Mouse (Mus musculus): ENCODE measurements around the gene Aldh4a1. TPM values are rescaled to one million over a fixed set of nuclear protein-coding genes. Genes with fewer than 3 reads are reported as not detected.

Aldh4a1 gene
- polyA plus RNA-seq, 1 experiment from 2014 or later: 25.3 TPM

DNA sequence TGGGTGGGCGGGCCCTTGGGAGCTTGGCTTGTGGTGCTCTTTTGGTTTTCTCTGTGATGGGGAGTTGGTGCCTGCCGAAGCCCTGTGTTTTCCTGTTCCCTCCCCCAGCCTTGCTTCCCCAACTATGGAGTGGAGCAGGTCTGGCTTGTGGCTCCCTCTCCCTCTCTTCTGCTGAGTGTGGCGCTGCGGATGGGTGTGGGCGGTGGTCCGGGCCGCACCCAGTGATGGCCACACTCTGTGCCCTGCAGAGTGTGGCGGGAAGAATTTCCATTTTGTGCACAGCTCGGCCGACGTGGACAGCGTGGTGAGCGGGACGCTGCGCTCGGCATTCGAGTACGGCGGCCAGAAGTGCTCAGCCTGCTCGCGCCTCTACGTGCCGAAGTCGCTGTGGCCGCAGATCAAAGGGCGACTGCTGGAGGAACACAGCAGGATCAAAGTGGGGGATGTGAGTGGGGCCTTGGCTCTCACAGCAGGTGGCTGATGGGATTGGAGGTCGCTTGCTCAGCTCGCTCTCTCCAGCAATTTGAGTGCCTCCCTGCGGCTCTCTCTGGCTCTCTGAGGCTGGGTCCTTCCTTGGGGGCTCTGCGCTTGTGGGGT is 19.3 kb downstream of the Aldh4a1 start:
- no peak for ATAC-seq (ENCODE audit: insufficient number of reproducible peaks, insufficient read depth, low FRiP score, low TSS enrichment, low read depth)
- H3K4me2 ChIP-seq: peak overlapping the region; percentile 54
- H3K27me3 ChIP-seq: peaks cover 41% of the 10 kb centered on the region
- no peak overlapping the region for H3K27ac ChIP-seq
- H3K9me3 ChIP-seq: no peaks in the 10 kb centered on the region
- H3K4me1 ChIP-seq (replicated peaks): peaks cover 31% of the 10 kb centered on the region
- WGBS: 2% methylated on average over 30 of the region's 30 CpGs
- H3K36me3 ChIP-seq: peaks cover 36% of the 10 kb centered on the region
- H3K4me3 ChIP-seq (replicated peaks): peak overlapping the region; percentile 31
- H3K9ac ChIP-seq (replicated peaks): peak overlapping the region; percentile 40

DNA sequence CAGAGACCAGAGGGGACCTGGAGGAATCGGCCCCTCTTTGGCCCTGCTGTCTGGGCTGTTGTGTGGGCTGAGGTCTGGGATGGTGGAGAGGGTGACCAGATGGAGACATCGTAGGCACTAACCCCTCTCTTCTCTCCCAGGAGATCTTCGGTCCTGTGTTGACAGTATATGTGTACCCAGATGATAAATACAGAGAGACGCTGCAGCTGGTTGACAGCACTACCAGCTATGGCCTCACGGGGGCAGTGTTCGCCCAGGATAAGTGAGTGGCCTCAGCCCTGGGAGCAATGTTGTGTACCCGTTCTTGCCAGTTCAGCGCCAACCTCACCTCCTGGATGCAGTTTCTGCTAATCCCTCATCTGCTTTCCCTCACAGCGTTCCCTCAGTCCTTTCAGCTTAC is 21.3 kb downstream of the Aldh4a1 start:
- 20% methylated on average over 9 of the region's 9 CpGs for WGBS
- Histone ChIP-seq H3K36me3 (peaks cover 32% of the 10 kb centered on the region), H3K9ac (replicated peaks) (no peak overlapping the region), H3K4me3 (replicated peaks) (no peak overlapping the region), H3K9me3 (no peaks in the 10 kb centered on the region), H3K27me3 (peaks cover 39% of the 10 kb centered on the region), H3K4me1 (replicated peaks) (peaks cover 31% of the 10 kb centered on the region), H3K4me2 (no peak overlapping the region), H3K27ac (no peak overlapping the region)
- no peak for ATAC-seq (ENCODE audit: insufficient number of reproducible peaks, insufficient read depth, low FRiP score, low TSS enrichment, low read depth)

DNA sequence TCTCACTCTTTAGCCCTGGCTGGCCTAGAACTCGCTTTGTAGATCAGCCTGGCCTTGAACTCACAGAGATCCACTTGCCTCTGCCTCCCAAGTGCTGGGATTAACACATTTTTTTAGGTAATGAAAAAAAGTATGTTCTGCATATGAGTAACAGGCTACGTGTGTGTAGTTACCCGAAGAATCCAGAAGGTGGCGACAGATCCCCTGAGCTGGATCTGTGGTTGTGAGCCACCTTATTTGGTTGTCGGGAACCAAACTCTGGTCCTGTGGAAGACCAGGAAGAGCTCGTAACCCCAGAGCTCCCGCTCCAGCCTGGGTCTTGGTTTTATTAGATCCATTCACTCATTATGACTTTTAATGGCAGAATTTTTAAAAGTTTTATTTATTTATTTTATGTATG is 24.2 kb downstream of the Aldh4a1 start:
- Histone ChIP-seq H3K27ac (no peak overlapping the region), H3K4me1 (replicated peaks) (peaks cover 8% of the 10 kb centered on the region), H3K9ac (replicated peaks) (no peak overlapping the region), H3K36me3 (peaks cover 40% of the 10 kb centered on the region), H3K4me2 (no peak overlapping the region), H3K9me3 (no peaks in the 10 kb centered on the region), H3K4me3 (replicated peaks) (no peak overlapping the region), H3K27me3 (peaks cover 20% of the 10 kb centered on the region)
- 82% methylated on average over 7 of the region's 7 CpGs for WGBS
- no peak for ATAC-seq (ENCODE audit: insufficient number of reproducible peaks, insufficient read depth, low FRiP score, low TSS enrichment, low read depth)

DNA sequence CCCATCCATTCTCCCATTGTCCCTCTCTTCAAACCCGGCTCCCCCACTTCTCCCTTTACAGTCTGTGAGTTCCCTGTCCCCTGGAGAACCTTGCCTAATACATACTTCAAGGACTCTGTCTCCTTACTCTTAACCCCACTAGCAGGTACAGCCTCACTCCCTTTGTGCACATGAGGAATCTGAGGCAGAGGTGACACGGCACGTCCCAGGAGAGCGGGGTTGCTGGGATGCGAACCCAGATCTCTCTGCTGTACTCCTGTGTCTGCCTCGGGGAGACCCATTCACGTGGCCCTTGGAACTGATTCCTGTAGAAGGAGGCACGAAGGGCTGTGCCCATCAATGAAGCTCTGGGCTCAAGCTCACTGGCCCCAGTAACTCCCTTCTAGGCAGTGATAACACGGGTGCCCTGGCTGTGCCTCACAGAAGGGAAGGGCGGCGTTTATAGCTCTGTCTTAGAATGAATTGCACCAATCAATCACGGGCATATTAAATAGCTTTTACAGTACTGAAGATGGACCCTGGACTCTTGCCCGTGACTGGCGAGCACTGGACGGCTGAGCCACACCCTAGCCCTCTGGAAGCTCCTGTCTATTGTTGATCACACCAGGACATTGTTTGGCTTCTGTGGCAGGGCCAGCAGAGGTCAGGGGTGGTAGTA is 27.5 kb downstream of the Aldh4a1 start:
- H3K4me1 ChIP-seq (replicated peaks): no peaks in the 10 kb centered on the region
- no peak overlapping the region for H3K4me3 ChIP-seq (replicated peaks)
- no peaks in the 10 kb centered on the region for H3K9me3 ChIP-seq
- peaks cover 4% of the 10 kb centered on the region; the same call in 1 of the 2 replicates for H3K27me3 ChIP-seq
- 85% methylated on average over 15 of the region's 15 CpGs for WGBS
- peaks cover 30% of the 10 kb centered on the region for H3K36me3 ChIP-seq
- no peak overlapping the region for H3K9ac ChIP-seq (replicated peaks)
- H3K27ac ChIP-seq: no peak overlapping the region
- no peak overlapping the region for H3K4me2 ChIP-seq
- ATAC-seq (ENCODE audit: insufficient number of reproducible peaks, insufficient read depth, low FRiP score, low TSS enrichment, low read depth): no peak

DNA sequence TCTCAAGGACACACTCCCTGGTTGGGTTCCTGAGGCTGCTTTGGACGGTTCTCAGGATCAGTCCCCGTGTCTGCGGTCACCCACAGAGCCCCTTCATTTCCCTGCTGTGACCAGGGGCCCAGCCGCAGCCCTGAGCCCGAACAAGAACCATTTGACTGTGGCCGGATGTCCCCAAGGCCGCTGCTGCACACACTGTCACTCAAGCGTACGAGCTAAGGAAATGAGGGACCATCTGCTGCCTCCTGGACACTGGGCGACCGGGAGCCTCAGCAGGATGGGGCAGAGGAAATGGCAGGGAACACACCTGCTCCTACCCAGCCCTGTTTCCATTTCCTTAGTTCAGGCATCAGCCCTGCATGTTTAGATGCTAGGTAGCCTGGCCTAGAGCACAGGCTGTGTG is 28.2 kb downstream of the Aldh4a1 start:
- ATAC-seq (ENCODE audit: insufficient number of reproducible peaks, insufficient read depth, low FRiP score, low TSS enrichment, low read depth): no peak
- H3K9me3 ChIP-seq: no peaks in the 10 kb centered on the region
- H3K27ac ChIP-seq: no peak overlapping the region
- H3K4me1 ChIP-seq (replicated peaks): no peaks in the 10 kb centered on the region
- peaks cover 4% of the 10 kb centered on the region for H3K27me3 ChIP-seq
- H3K36me3 ChIP-seq: peaks cover 26% of the 10 kb centered on the region
- 77% methylated on average over 11 of the region's 11 CpGs for whole genome bisulfite sequencing
- H3K4me2 ChIP-seq: no peak overlapping the region
- no peak overlapping the region for H3K9ac ChIP-seq (replicated peaks)
- no peak overlapping the region for H3K4me3 ChIP-seq (replicated peaks)

DNA sequence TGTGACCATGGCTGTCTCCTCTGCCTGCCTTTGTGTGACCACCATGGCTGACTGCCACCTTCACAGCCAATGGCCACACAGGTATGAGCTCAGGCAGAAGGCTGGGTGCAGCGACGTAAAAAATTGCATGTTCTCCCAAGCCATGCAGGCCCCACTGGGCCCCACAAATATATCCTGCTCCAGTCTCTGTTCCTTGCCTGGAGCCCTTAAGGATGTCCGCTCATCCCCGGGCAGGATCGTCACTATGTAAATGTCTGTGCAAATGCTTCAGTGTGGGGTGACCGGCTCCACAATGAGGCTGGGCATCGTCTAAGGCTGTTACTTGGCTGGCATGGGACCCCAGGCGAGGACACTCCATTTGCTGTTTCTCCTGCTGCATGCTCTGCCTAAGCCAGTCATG is 30.6 kb downstream of the Aldh4a1 start, which contains the start of gene Tas1r2:
Tas1r2 (plus strand) TSS at position 301 of the 400 bp plus-strand sequence.
- no peaks in the 10 kb centered on the region for H3K4me1 ChIP-seq (replicated peaks)
- H3K27ac ChIP-seq: no peak within 1 kb of the TSS
- no peak within 1 kb of the TSS for H3K4me3 ChIP-seq (replicated peaks)
- WGBS: 81% methylated on average over 8 of the region's 8 CpGs
- peaks cover 13% of the 10 kb centered on the region for H3K36me3 ChIP-seq
- H3K9ac ChIP-seq (replicated peaks): no peak within 1 kb of the TSS
- peaks cover 4% of the 10 kb centered on the region for H3K27me3 ChIP-seq
- no peaks in the 10 kb centered on the region for H3K9me3 ChIP-seq
- ATAC-seq (ENCODE audit: insufficient number of reproducible peaks, insufficient read depth, low FRiP score, low TSS enrichment, low read depth): no peak
- no peak within 1 kb of the TSS for H3K4me2 ChIP-seq

DNA sequence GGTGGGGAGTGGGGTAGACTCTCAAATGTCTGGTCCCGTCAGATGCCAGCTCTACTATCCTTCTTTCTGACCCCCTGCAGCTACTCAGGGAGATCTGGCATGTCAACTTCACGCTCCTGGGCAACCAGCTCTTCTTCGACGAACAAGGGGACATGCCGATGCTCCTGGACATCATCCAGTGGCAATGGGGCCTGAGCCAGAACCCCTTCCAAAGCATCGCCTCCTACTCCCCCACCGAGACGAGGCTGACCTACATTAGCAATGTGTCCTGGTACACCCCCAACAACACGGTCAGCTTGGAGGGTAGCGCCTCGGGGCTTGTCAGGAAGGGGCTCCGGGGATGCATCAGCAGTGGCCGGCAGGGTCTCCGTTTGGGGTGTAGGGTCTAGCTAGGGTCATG is 39.2 kb downstream of the Aldh4a1 start:
- peaks cover 6% of the 10 kb centered on the region; the same call in 1 of the 2 replicates for H3K27me3 ChIP-seq
- no peaks in the 10 kb centered on the region for H3K4me1 ChIP-seq (replicated peaks)
- 88% methylated on average over 14 of the region's 14 CpGs for WGBS
- no peaks in the 10 kb centered on the region for H3K36me3 ChIP-seq
- no peak overlapping the region for H3K27ac ChIP-seq
- H3K4me3 ChIP-seq (replicated peaks): no peak overlapping the region
- peaks cover 11% of the 10 kb centered on the region for H3K9me3 ChIP-seq
- H3K9ac ChIP-seq (replicated peaks): no peak overlapping the region
- ATAC-seq (ENCODE audit: insufficient number of reproducible peaks, insufficient read depth, low FRiP score, low TSS enrichment, low read depth): no peak
- H3K4me2 ChIP-seq: no peak overlapping the region

DNA sequence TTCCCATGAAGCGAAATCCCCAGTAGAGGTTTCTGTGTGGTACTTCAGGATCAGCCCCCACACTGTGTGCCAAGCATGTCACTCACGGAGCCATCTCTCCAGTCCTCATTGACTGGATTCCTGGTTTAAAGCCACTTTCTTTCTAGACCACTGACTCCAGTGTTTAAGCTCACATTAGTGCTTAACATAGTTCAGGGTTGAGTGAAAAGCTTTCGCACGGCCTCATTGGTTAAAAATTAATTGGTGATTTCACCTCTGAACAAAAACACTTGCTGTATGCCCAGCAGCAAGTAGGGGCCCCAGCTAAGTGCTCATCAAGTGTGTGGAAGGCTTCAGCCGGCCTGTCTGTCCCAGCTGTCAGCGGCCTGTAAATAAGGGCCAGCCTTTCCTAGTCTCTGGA is 45.0 kb downstream of the Aldh4a1 start:
- no peak overlapping the region for H3K27ac ChIP-seq
- H3K4me3 ChIP-seq (replicated peaks): no peak overlapping the region
- no peak for ATAC-seq (ENCODE audit: insufficient number of reproducible peaks, insufficient read depth, low FRiP score, low TSS enrichment, low read depth)
- no peak overlapping the region for H3K4me2 ChIP-seq
- 73% methylated on average over 6 of the region's 6 CpGs for WGBS
- H3K27me3 ChIP-seq: peaks cover 6% of the 10 kb centered on the region
- H3K9me3 ChIP-seq: 0 out of 2 replicates have a peak, but pooled peaks cover 4% of the 10 kb centered on the region
- H3K9ac ChIP-seq (replicated peaks): no peak overlapping the region
- no peaks in the 10 kb centered on the region for H3K4me1 ChIP-seq (replicated peaks)
- H3K36me3 ChIP-seq: no peaks in the 10 kb centered on the region

DNA sequence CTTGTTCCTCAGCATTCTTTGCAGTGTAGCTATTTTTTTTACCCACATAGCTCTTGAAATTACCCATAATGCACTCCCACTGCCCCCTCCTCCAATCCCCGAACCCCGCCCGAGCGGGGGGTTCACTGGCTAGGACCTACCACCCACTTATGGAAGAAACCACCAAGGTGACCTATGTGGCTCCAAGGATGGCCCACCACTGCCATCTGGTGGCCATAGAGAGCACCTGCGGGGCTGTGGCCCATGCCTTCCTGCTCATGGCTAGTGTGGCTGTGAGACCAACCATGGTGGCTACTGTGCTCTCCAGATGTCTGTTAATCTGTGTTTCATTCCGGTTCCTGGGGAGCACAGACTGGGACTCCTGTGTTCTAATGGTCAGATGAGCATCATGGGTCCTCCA is 47.2 kb downstream of the Aldh4a1 start:
- Histone ChIP-seq H3K27me3 (peaks cover 14% of the 10 kb centered on the region), H3K27ac (no peak overlapping the region), H3K4me3 (replicated peaks) (no peak overlapping the region), H3K4me1 (replicated peaks) (no peaks in the 10 kb centered on the region), H3K4me2 (no peak overlapping the region), H3K9ac (replicated peaks) (no peak overlapping the region), H3K9me3 (0 out of 2 replicates have a peak, but pooled peaks cover 4% of the 10 kb centered on the region), H3K36me3 (no peaks in the 10 kb centered on the region)
- no peak for ATAC-seq (ENCODE audit: insufficient number of reproducible peaks, insufficient read depth, low FRiP score, low TSS enrichment, low read depth)
- 14% methylated on average over 6 of the region's 6 CpGs for WGBS

DNA sequence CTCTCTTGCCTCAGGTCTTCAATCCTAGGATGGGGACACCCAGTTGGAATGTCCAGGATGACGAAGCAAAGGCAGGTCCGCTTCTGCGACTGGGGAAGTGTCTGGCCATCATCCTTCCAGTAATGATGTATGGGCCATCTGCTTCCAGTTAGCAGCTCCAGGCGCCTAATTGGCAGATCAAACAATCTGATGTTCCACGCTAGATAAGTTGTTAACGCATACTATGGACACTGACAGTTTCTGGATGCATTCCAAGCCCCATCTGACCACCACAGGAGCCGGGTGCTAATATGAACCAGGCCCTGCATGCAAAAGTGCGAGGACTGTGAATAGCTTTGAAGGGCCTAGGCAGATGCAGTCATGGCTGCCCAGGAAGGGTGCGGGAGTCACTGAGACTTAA is 53.0 kb downstream of the Aldh4a1 start:
- Histone ChIP-seq H3K9ac (replicated peaks) (no peak overlapping the region), H3K27ac (no peak overlapping the region), H3K4me2 (no peak overlapping the region), H3K27me3 (peaks cover 26% of the 10 kb centered on the region), H3K36me3 (no peaks in the 10 kb centered on the region), H3K4me1 (replicated peaks) (no peaks in the 10 kb centered on the region), H3K4me3 (replicated peaks) (no peak overlapping the region), H3K9me3 (peaks cover 12% of the 10 kb centered on the region; the same call in 1 of the 2 replicates)
- ATAC-seq (ENCODE audit: insufficient number of reproducible peaks, insufficient read depth, low FRiP score, low TSS enrichment, low read depth): no peak
- WGBS: 20% methylated on average over 9 of the region's 9 CpGs

DNA sequence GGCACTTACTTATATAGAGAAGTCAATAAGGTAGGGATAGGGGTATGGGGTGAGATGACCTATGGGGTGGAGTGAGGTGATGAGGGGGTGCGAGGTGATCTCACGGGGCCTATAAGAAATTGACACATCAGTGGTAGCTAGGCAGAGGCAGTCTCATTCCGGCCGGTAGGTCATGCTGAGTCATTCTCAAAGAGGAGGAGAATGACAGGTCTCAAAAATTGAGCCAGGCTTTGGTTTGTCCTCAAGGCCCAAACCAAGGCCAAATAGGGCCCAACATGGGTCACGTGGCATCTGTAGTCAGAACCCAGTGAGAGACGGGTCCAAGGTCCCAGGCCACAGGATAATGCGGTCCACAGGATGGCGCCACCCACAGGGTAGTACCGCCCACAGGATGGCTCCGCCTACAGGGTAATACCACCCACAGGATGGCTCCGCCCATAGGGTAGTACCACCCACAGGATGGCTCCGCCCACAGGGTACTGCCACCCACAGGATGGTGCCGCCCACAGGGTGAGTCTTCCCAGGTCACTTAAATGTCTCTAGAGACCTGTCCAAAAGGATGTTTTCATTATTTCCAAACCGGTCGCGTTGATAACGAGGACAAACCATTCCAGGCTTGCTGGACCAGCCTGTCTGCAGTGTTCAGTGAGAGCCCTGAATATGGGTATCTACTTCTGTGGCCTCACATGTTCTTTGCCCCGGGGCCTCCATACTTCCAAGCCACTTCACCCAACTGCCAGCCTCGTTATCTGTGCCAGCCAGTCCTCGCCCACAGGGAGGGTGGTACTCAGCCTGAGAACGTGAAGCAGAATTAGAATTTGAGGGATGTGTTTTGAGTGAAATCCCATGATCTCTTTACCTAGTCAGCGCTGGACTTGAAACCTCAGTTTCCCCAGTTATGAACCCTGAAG is 61.3 kb downstream of the Aldh4a1 start:
- Histone ChIP-seq H3K4me3 (replicated peaks) (no peak overlapping the region), H3K9ac (replicated peaks) (no peak overlapping the region), H3K9me3 (peaks cover 13% of the 10 kb centered on the region; the same call in 1 of the 2 replicates), H3K36me3 (no peaks in the 10 kb centered on the region), H3K27ac (no peak overlapping the region), H3K27me3 (peaks cover 13% of the 10 kb centered on the region; the same call in 1 of the 2 replicates), H3K4me2 (no peak overlapping the region), H3K4me1 (replicated peaks) (no peaks in the 10 kb centered on the region)
- ATAC-seq (ENCODE audit: insufficient number of reproducible peaks, insufficient read depth, low FRiP score, low TSS enrichment, low read depth): no peak
- 78% methylated on average over 22 of the region's 22 CpGs for WGBS

All from limb, embryonic 12.5 days (tissue).